Mouse (Mus musculus): ENCODE results near the gene Bora. TPM values are rescaled to one million over a fixed set of nuclear protein-coding genes. Genes with fewer than 3 reads are reported as not detected.
A peak's percentile ranks its signal among the peaks of the same experiment; 100 is the strongest.
"Not testable (repeated sequence)": the region's sequence is repeated elsewhere in the genome, so short reads cannot be mapped to it uniquely, and the experiment has no call there.

Bora gene
- polyA plus RNA-seq, 1 experiment from 2014 or later: 36.8 TPM

DNA sequence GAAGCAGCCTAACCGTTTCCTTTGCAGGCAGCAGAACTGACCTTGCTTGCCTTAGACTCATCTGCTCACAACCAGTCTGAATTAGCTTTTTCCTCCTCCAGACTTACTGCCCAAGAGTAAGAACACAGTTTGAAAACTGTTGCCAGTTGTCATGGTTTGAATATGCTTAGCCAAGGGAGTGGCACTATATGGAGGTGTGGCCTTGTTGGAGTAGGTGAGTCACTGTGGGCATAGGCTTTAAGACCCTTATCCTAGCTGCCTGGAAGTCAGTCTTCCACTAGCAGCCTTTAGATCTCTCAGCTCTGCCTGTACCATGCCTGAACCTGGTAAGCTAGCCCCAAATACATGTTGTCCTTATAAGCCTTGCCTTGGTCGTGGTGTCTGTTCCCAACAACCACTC, 8.3 kb upstream of the Bora start:
- H3K27me3 ChIP-seq: no peaks in the 10 kb centered on the region
- H3K4me1 ChIP-seq (replicated peaks): peaks cover 31% of the 10 kb centered on the region
- H3K36me3 ChIP-seq: peaks cover 42% of the 10 kb centered on the region
- ATAC-seq (ENCODE audit: low read depth): peak; percentile 50; the same call in 1 of the 2 replicates
- H3K4me2 ChIP-seq: no peak overlapping the region
- no peak overlapping the region for H3K9ac ChIP-seq
- no peak for DNase-seq
- H3K4me3 ChIP-seq (replicated peaks): no peak overlapping the region
- H3K9me3 ChIP-seq (replicated peaks): no peaks in the 10 kb centered on the region
- 77% methylated on average over 2 of the region's 2 CpGs for WGBS (ENCODE audit: insufficient replicate concordance)
- H3K27ac ChIP-seq: no peak overlapping the region

DNA sequence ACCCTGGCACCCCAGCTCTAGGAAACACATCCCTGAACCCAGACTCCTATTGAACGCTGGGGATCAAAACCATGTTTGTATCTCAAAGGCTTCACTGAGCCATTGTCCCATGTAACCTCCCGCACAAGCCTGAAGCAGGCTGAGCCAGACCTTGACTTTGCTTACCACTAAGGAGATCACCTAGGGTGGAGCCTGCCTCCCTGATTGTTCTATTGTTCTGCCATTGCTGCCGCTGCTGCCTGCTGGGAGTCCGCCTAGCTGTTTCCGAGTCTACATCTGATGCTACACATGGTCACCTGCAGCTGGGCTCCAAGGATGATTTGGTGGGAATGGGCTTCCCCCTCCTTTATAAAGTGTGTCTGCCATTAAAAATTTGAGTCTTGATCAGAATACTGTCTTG, 6.7 kb upstream of the Bora start:
- H3K9me3 ChIP-seq (replicated peaks); H3K4me3 ChIP-seq (replicated peaks); H3K4me2 ChIP-seq; H3K27me3 ChIP-seq; ATAC-seq (ENCODE audit: low read depth); H3K9ac ChIP-seq; DNase-seq; H3K27ac ChIP-seq: not testable (repeated sequence)
- 87% methylated on average over 5 of the region's 5 CpGs for WGBS (ENCODE audit: insufficient replicate concordance)
- Histone ChIP-seq H3K4me1 (replicated peaks) (peaks cover 42% of the 10 kb centered on the region), H3K36me3 (peaks cover 34% of the 10 kb centered on the region)

DNA sequence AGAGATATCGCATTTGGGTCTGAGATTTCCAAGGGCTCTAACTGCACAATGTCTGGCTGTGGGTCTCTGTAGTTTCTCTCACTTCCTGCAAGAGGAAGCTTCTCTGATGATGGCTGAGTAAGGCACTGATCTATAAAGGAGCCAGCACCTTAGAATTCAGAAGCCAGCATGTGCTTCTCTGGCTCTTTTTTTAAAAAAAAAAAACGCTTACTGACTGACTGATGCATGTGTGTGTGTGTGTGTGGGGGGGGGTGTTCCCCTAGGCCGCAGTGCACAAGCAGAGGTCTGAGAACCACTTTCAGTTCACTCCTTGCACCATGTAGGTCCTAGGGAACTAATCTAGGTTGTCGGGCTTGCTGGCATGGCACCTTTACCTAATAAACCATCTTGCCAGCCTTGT, 4.6 kb upstream of the Bora start:
- ATAC-seq (ENCODE audit: low read depth) (no peak), DNase-seq (no peak)
- Histone ChIP-seq H3K4me3 (replicated peaks) (no peak overlapping the region), H3K4me1 (replicated peaks) (peaks cover 50% of the 10 kb centered on the region), H3K27me3 (no peaks in the 10 kb centered on the region), H3K27ac (no peak overlapping the region), H3K9ac (no peak overlapping the region), H3K4me2 (no peak overlapping the region), H3K36me3 (peaks cover 24% of the 10 kb centered on the region), H3K9me3 (replicated peaks) (no peaks in the 10 kb centered on the region)
- WGBS (ENCODE audit: insufficient replicate concordance): 50% methylated on average over 4 of the region's 4 CpGs

DNA sequence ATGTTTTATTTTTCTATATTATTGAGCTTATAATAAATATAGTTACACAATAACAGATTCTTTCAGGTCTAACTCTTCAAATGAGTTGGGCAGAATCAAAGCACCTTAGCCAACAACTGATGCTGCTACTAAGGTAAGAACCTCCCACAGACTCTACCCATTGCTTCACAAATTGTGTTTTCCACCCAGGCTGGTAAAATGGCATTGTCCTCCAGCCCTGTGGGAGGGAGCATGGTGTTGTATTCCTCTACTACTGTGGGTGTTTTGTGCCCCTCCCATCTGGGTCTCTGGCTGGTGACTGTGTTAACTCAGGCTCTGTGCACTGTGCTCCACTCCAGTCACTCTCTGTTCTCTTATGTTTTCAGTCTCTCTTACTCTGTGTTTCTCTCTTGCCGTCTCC, 2.5 kb upstream of the Bora start:
- H3K4me3 ChIP-seq (replicated peaks): peak overlapping the region; percentile 97
- no peaks in the 10 kb centered on the region for H3K9me3 ChIP-seq (replicated peaks)

DNA sequence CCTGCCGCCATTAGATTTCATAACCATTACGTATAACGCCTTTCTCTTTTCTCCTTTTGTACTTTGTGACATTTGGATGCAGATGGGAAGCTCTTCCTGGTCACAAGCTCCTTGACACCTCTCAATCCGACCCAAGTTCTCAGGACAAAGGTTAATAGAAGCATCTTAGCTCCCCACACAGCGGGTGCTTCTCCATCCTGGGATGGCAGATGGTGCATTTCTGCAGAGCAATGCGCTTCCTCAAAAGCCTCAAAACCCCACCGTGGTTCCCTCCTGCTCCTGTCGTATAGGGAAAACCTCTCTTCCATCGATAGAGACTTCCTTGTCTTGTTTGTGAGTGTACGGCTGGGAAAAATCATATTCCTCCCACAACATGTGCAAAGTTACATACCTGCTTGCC, 1.9 kb upstream of the Bora start:
- Histone ChIP-seq H3K9ac (peak overlapping the region; percentile 98), H3K4me2 (peak overlapping the region; percentile 75), H3K36me3 (peaks cover 14% of the 10 kb centered on the region), H3K4me1 (replicated peaks) (peaks cover 59% of the 10 kb centered on the region), H3K27ac (peak overlapping the region; percentile 44), H3K9me3 (replicated peaks) (no peaks in the 10 kb centered on the region), H3K27me3 (no peaks in the 10 kb centered on the region), H3K4me3 (replicated peaks) (peak overlapping the region; percentile 97)
- DNase-seq: no peak
- ATAC-seq (ENCODE audit: low read depth): no peak
- 28% methylated on average over 10 of the region's 10 CpGs for WGBS (ENCODE audit: insufficient replicate concordance)

More for the DNA sequence above, 2.5 kb upstream of the Bora start:
- Histone ChIP-seq H3K4me2 (peak overlapping the region; percentile 75), H3K4me1 (replicated peaks) (peaks cover 58% of the 10 kb centered on the region), H3K27me3 (no peaks in the 10 kb centered on the region), H3K9ac (peak overlapping the region; percentile 98), H3K36me3 (peaks cover 16% of the 10 kb centered on the region), H3K27ac (peak overlapping the region; percentile 44; the same call in 1 of the 2 replicates)
- ATAC-seq (ENCODE audit: low read depth) (no peak), DNase-seq (no peak)
- WGBS (ENCODE audit: insufficient replicate concordance): 38% methylated on average over 1 of the region's 1 CpGs

DNA sequence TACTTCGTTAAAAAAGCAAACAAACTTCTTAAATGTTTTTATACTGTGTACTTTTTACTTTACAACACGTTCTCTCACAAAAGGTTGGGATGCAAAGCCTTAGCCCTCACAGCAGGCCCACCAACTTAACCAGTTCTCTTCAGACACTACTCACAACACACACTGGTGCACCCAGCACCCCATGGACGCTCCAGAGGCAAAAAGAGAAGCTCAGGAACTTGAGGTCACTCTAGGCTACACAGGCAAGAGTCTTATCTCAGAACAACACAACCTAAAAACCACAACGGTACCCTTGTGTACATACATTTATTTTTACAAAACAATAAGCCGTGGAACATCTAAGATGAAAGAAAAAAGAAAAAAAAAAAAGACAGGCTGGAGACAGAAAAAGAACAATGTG, 1.3 kb upstream of the Bora start:
- peak overlapping the region; percentile 75 for H3K4me2 ChIP-seq
- H3K4me1 ChIP-seq (replicated peaks): peaks cover 60% of the 10 kb centered on the region
- no peaks in the 10 kb centered on the region for H3K27me3 ChIP-seq
- H3K36me3 ChIP-seq: peaks cover 8% of the 10 kb centered on the region
- H3K9ac ChIP-seq: peak overlapping the region; percentile 98
- peak overlapping the region; percentile 97 for H3K4me3 ChIP-seq (replicated peaks)
- peak overlapping the region; percentile 94 for H3K27ac ChIP-seq
- peak; percentile 16 for DNase-seq
- WGBS (ENCODE audit: insufficient replicate concordance): 3% methylated on average over 5 of the region's 5 CpGs
- no peak for ATAC-seq (ENCODE audit: low read depth)
- no peaks in the 10 kb centered on the region for H3K9me3 ChIP-seq (replicated peaks)

DNA sequence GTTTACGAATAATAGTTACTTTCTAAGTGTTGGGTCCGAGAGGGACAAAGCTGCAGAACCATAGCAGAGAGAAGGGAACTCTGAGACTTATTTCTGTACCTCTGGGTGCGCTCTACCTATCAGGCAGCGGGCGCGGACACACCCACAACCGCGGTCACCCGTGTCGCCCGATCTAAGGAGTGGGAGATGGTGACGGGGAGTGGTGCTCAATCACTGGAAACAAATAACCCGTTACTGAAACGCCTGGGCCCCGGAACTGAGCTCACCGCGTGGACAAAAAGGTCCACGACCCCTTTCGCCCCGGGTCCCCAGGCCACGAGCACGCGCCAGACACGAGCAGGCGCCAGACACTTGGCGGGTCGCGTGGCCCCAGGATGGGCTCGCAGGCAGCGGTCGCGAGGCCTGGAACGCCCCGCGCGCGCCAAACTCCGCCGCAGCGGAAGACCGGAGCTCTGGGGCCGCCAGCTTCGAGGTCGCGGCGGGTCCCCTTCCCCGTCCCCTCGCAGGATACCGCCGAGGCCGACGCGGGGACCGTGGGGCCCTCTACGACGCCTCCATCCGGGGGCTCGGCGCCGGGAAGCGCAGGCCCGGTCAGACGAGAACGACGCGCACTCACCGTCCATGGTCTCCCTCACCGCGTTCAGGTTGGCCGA, 518 bp upstream of the Bora start:
- peaks cover 13% of the 10 kb centered on the region for H3K36me3 ChIP-seq
- H3K27ac ChIP-seq: peak overlapping the region; percentile 94
- H3K9ac ChIP-seq: peak overlapping the region; percentile 98
- H3K4me1 ChIP-seq (replicated peaks): peaks cover 54% of the 10 kb centered on the region
- peak overlapping the region; percentile 97 for H3K4me3 ChIP-seq (replicated peaks)
- no peaks in the 10 kb centered on the region for H3K9me3 ChIP-seq (replicated peaks)
- DNase-seq: peak; percentile 34
- peak; percentile 6; the same call in 1 of the 2 replicates for ATAC-seq (ENCODE audit: low read depth)
- peak overlapping the region; percentile 75 for H3K4me2 ChIP-seq
- WGBS (ENCODE audit: insufficient replicate concordance): under 1% methylated on average over 65 of the region's 70 CpGs
- no peaks in the 10 kb centered on the region for H3K27me3 ChIP-seq

DNA sequence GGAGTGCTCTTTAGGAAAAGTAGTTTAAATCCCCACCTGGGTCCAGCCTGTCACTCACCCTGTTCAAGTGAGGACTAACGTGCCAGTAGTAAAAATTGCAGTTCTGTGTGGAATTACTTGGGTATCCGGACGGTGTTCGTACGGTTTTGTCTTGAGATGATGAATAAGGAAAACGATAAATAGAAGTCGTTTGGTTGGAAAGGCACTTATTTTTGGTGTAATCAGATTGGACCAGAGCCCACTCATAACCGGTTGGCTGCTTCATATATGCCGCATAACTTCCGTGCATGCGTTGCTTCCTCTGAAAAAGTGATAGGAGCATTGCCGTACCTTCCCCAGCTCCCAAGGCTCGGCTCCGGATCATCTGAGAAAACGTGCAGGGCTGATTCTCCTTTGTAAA, 760 bp downstream of the Bora start:
- Histone ChIP-seq H3K9ac (peak overlapping the region; percentile 98), H3K36me3 (peaks cover 25% of the 10 kb centered on the region), H3K9me3 (replicated peaks) (no peaks in the 10 kb centered on the region), H3K4me1 (replicated peaks) (peaks cover 45% of the 10 kb centered on the region), H3K27me3 (no peaks in the 10 kb centered on the region), H3K27ac (peak overlapping the region; percentile 94), H3K4me3 (replicated peaks) (peak overlapping the region; percentile 97), H3K4me2 (peak overlapping the region; percentile 75)
- WGBS (ENCODE audit: insufficient replicate concordance): under 1% methylated on average over 15 of the region's 15 CpGs
- DNase-seq: peak; percentile 24
- no peak for ATAC-seq (ENCODE audit: low read depth)

DNA sequence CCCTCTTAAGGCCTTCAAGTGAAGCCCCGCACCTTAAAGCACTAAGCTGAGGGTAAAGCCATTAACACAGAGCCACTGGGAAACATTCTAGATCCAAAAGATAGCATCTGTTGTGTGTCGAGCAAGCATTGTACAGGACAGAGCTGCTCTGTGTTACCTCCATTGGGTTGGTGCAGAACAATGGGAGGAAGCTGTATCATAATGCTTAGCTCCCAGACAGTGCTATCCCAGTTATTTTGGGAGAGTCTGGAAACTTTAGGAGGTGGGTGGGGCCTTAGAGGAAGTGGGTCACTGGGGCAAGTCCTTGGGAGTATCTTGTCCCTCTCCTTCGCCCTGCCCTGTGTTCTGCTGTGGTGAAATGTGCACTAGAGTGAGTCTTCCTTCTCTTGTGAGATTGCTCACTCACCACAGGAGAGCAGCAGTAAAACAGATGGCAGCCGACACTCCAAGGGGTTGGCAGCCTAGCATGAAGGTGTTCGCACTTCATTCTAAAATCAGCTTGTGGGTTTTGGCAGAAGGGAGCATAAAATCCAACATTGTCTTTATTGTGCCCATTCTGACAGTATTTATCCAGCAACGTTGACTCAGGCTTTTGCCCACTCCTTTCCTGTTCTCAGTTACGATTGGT, 13.1 kb downstream of the Bora start:
- H3K9ac ChIP-seq: no peak overlapping the region
- H3K4me3 ChIP-seq (replicated peaks): no peak overlapping the region
- H3K4me1 ChIP-seq (replicated peaks): no peaks in the 10 kb centered on the region
- H3K27ac ChIP-seq: no peak overlapping the region
- ATAC-seq (ENCODE audit: low read depth) (peak; percentile 58), DNase-seq (no peak)
- H3K9me3 ChIP-seq (replicated peaks): no peaks in the 10 kb centered on the region
- 77% methylated on average over 7 of the region's 7 CpGs for WGBS (ENCODE audit: insufficient replicate concordance)
- H3K27me3 ChIP-seq: no peaks in the 10 kb centered on the region
- H3K4me2 ChIP-seq: no peak overlapping the region
- H3K36me3 ChIP-seq: peaks cover 75% of the 10 kb centered on the region

DNA sequence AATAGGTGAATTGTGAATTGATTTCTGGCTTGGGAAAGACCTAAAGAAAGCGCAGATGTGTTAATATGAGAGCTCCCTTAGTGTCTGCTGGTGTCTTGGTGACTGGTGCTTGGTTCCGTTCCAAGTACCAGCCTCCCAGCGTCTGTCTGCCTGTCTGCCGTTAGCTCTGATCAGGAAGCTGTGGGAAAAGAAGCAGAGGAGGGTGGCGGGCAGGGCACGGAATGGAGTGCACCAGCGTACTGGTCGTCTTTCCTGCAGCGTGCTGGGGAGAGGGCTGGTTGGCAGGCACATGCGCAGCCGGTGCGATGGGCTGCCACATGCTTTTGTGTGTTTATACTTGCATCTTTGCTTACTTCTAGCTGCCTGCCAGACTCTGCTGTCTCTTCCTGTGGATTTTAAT, 14.6 kb downstream of the Bora start:
- H3K9ac ChIP-seq: no peak overlapping the region
- H3K36me3 ChIP-seq: peaks cover 75% of the 10 kb centered on the region
- no peaks in the 10 kb centered on the region for H3K27me3 ChIP-seq
- H3K27ac ChIP-seq: no peak overlapping the region
- no peak for DNase-seq
- H3K4me3 ChIP-seq (replicated peaks): no peak overlapping the region
- no peaks in the 10 kb centered on the region for H3K9me3 ChIP-seq (replicated peaks)
- H3K4me1 ChIP-seq (replicated peaks): no peaks in the 10 kb centered on the region
- WGBS (ENCODE audit: insufficient replicate concordance): 89% methylated on average over 12 of the region's 12 CpGs
- no peak overlapping the region for H3K4me2 ChIP-seq
- no peak for ATAC-seq (ENCODE audit: low read depth)

DNA sequence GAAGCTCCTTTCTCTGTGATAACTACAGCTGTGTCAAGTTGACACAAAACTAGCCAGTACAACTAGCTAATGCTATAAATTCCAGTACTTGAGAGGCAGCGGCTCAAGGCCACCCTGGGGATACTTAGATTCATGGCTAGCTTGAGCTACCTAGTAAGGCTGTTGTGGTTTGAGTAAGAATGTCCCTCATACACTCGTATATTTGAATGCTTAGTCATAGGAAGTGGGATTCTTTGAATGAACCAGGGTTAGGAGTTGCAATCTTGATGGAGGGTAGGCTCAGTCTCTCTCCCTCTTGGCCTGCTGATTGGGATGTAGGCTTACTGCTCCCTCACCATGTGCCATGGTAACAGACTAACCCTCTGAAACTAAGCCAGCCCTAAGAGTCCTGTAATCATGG, 17.1 kb downstream of the Bora start:
- H3K27ac ChIP-seq: no peak overlapping the region
- ATAC-seq (ENCODE audit: low read depth): no peak
- H3K27me3 ChIP-seq: no peaks in the 10 kb centered on the region
- no peaks in the 10 kb centered on the region for H3K9me3 ChIP-seq (replicated peaks)
- H3K4me2 ChIP-seq: no peak overlapping the region
- no peaks in the 10 kb centered on the region for H3K4me1 ChIP-seq (replicated peaks)
- H3K36me3 ChIP-seq: peaks cover 70% of the 10 kb centered on the region
- no peak overlapping the region for H3K4me3 ChIP-seq (replicated peaks)
- H3K9ac ChIP-seq: no peak overlapping the region
- 70% methylated on average over 2 of the region's 2 CpGs for WGBS (ENCODE audit: insufficient replicate concordance)
- DNase-seq: no peak

DNA sequence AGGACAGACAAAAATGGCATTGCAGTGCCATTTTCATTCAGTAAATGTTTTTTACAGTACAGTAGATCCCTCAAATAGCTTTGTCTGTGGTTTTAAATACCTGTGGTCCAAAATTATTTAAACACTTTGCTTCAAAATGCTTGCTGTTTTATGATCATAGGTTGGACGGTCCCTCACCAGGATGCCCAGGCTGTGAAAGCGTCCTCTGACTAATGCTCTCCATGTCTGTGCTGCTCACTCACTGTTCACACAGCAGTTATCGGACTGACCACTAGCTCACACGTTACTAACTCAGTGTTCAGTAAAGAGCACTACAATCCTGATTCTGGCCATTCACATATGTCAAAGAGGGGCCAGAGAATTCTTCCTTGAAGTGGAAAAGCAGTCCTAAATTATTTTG, 25.1 kb downstream of the Bora start:
- Histone ChIP-seq H3K9ac (no peak overlapping the region), H3K27me3 (no peaks in the 10 kb centered on the region), H3K4me2 (no peak overlapping the region), H3K4me1 (replicated peaks) (no peaks in the 10 kb centered on the region), H3K9me3 (replicated peaks) (no peaks in the 10 kb centered on the region), H3K27ac (no peak overlapping the region), H3K4me3 (replicated peaks) (no peak overlapping the region), H3K36me3 (peaks cover 66% of the 10 kb centered on the region)
- ATAC-seq (ENCODE audit: low read depth) (no peak), DNase-seq (no peak)
- 82% methylated on average over 4 of the region's 4 CpGs for WGBS (ENCODE audit: insufficient replicate concordance)
